Mouse (Mus musculus) bone marrow macrophage, adult 2 months (primary cell): ENCODE results near the gene Grik4.

ENCODE experiments used
- CTCF ChIP-seq: IDR thresholded peaks from 2 replicates; pipeline ENCODE4 v1.5.1; 2012; ENCODE audit warnings: low read depth, mild to moderate bottlenecking, low read length, moderate library complexity
- POLR2A ChIP-seq: IDR thresholded peaks from 2 replicates; pipeline ENCODE4 v1.6.1; 2012; ENCODE audit warnings: mild to moderate bottlenecking, low read depth, low read length, borderline replicate concordance

DNA sequence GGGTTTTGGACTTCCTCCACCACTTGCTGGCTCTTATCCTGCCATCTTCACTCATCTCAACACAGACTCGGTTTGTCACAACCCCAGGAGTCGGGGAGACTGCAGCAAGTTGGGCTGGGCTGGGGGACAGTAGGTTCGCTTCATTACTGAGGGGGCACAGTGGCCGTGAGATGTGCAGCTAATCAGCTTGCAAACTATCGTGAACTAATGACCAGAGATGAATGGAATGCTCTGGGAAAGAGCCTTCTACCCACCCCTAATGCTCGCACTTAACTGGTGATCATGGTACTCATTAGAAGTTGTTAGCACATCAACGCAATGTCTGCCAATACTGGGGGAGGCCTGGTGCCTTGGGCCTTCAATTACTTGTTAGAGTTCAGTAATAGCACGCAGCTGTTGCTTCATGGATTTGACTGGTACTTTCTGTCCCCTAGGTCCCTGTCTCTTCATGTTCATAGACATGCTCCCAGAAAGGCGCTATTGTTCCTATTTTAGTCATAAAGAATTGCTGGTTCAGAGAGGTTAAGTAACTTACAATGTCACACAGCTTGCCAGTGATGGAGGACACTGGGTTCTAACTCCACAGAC, 211.5 kb downstream of the Grik4 start:
- TF ChIP-seq CTCF: no peak
- TF ChIP-seq POLR2A: no peak
